Mouse (Mus musculus): ENCODE results near the gene Myadml2.

- TF ChIP-seq POLR2A (IDR thresholded peaks at IDR 0.05; ENCODE audit: low read depth, low read length) (no peak), CTCF (IDR thresholded peaks at IDR 0.05; ENCODE audit: borderline replicate concordance, insufficient read depth, low read length) (no peak)
Measured at GRCm38 (mm10) chr11:120626785-120627467, 21.0 kb downstream of the Myadml2 start.
